ENCODE assay signal across 20 mouse cellular contexts in genomic region chr19:22730971-22731370, GRCm38 (mm10).
DNase-seq lines count a peak whose midpoint lies in the region; ATAC-seq lines count a peak whose summit lies in the region.
"Had no signal": no experiment of that assay in that cellular context is flagged by ENCODE, and none has a peak within 500 bp of the region (broad histone marks: within the 10 kb centered on the region; RNA-seq: fewer than 3 reads in every experiment).

No protein-coding gene starts in this region.

- H3K27me3 ChIP-seq in midbrain, embryonic 13.5 days: no peaks in the 10 kb centered on the region
- no peaks in the 10 kb centered on the region for H3K27me3 ChIP-seq in midbrain, embryonic 11.5 days (ENCODE audit: control insufficient read depth, insufficient read depth, low read length)
- no peaks in the 10 kb centered on the region for H3K27me3 ChIP-seq in midbrain, embryonic 16.5 days (ENCODE audit: control insufficient read depth, insufficient read depth, low read depth, low read length)
- H3K27me3 ChIP-seq in neural tube, embryonic 14.5 days (ENCODE audit: control insufficient read depth, insufficient read depth, low read length): no peaks in the 10 kb centered on the region
- H3K27me3 ChIP-seq: CH12.LX; embryonic facial prominence, embryonic 12.5 days; heart, embryonic 15.5 days; Patski had no signal

- 0 out of 2 replicates have a peak overlapping the region, but pooled peaks have one; percentile 5 for H3K27ac ChIP-seq in midbrain, embryonic 13.5 days
- no peak overlapping the region for H3K27ac ChIP-seq in midbrain, embryonic 11.5 days (ENCODE audit: low read depth, low read length)
- H3K27ac ChIP-seq in midbrain, embryonic 16.5 days (ENCODE audit: low read length): no peak overlapping the region
- H3K27ac ChIP-seq in neural tube, embryonic 14.5 days (ENCODE audit: low read depth, low read length): no peak overlapping the region
- H3K27ac ChIP-seq: embryonic facial prominence, embryonic 12.5 days; heart, adult 2 months; heart, embryonic 15.5 days; hindbrain, embryonic 10.5 days had no signal

- no peak overlapping the region for H3K4me2 ChIP-seq in midbrain, embryonic 13.5 days (replicated peaks)
- H3K4me2 ChIP-seq in midbrain, embryonic 11.5 days: no peak overlapping the region
- no peak overlapping the region for H3K4me2 ChIP-seq in midbrain, embryonic 16.5 days (ENCODE audit: low read length)
- no peak overlapping the region for H3K4me2 ChIP-seq in neural tube, embryonic 14.5 days (ENCODE audit: low read depth, low read length)
- H3K4me2 ChIP-seq: embryonic facial prominence, embryonic 12.5 days; heart, embryonic 11.5 days; heart, embryonic 15.5 days had no signal

- ATAC-seq in frontal cortex, adult (ENCODE audit: low TSS enrichment): peak; percentile 64
- 0 out of 2 replicates have a peak, but pooled peaks have one; percentile 55 for ATAC-seq in midbrain, embryonic 13.5 days
- no peak for ATAC-seq in midbrain, embryonic 11.5 days (ENCODE audit: low FRiP score)
- ATAC-seq in midbrain, embryonic 16.5 days: peak; percentile 56; the same call in 1 of the 2 replicates
- ATAC-seq in neural tube, embryonic 14.5 days (ENCODE audit: low read depth): peak; percentile 49; the same call in 1 of the 2 replicates
- ATAC-seq: activated CD4-positive, CD25-positive, alpha-beta regulatory T cell, adult 4 months; Patski had no signal

- no peaks in the 10 kb centered on the region for H3K9me3 ChIP-seq in midbrain, embryonic 13.5 days
- no peaks in the 10 kb centered on the region for H3K9me3 ChIP-seq in midbrain, embryonic 11.5 days (ENCODE audit: control insufficient read depth, low read length)
- no peaks in the 10 kb centered on the region for H3K9me3 ChIP-seq in midbrain, embryonic 16.5 days (replicated peaks; ENCODE audit: control insufficient read depth, low read length, poor library complexity, severe bottlenecking)
- H3K9me3 ChIP-seq in neural tube, embryonic 14.5 days (ENCODE audit: control insufficient read depth, low read length): no peaks in the 10 kb centered on the region
- H3K9me3 ChIP-seq: embryonic facial prominence, embryonic 12.5 days; heart, embryonic 15.5 days; hindbrain, embryonic 10.5 days had no signal

- H3K36me3 ChIP-seq in midbrain, embryonic 13.5 days: no peaks in the 10 kb centered on the region
- no peaks in the 10 kb centered on the region for H3K36me3 ChIP-seq in midbrain, embryonic 11.5 days (ENCODE audit: control insufficient read depth, insufficient read depth, low read length)
- no peaks in the 10 kb centered on the region for H3K36me3 ChIP-seq in midbrain, embryonic 16.5 days (ENCODE audit: control insufficient read depth, insufficient read depth, low read length)
- H3K36me3 ChIP-seq in neural tube, embryonic 14.5 days (ENCODE audit: control insufficient read depth, insufficient read depth, low read length): no peaks in the 10 kb centered on the region
- H3K36me3 ChIP-seq: embryonic facial prominence, embryonic 12.5 days; heart, embryonic 15.5 days; hindbrain, embryonic 10.5 days had no signal

- no peak overlapping the region for H3K4me3 ChIP-seq in midbrain, embryonic 13.5 days (replicated peaks)
- no peak overlapping the region for H3K4me3 ChIP-seq in midbrain, embryonic 11.5 days (ENCODE audit: low read depth, low read length)
- H3K4me3 ChIP-seq in midbrain, embryonic 16.5 days (ENCODE audit: low read depth, low read length): no peak overlapping the region
- H3K4me3 ChIP-seq in neural tube, embryonic 14.5 days (ENCODE audit: low read depth, low read length): no peak overlapping the region
- H3K4me3 ChIP-seq: embryonic facial prominence, embryonic 12.5 days; heart, adult 2 months; heart, embryonic 15.5 days; hindbrain, embryonic 10.5 days had no signal

- H3K9ac ChIP-seq in midbrain, embryonic 13.5 days (replicated peaks): no peak overlapping the region
- no peak overlapping the region for H3K9ac ChIP-seq in midbrain, embryonic 11.5 days (ENCODE audit: low read length)
- H3K9ac ChIP-seq in midbrain, embryonic 16.5 days (ENCODE audit: low read depth, low read length): no peak overlapping the region
- no peak overlapping the region for H3K9ac ChIP-seq in neural tube, embryonic 14.5 days (replicated peaks; ENCODE audit: low read depth, low read length)
- H3K9ac ChIP-seq: embryonic facial prominence, embryonic 12.5 days; heart, embryonic 15.5 days had no signal

- peaks cover 21% of the 10 kb centered on the region for H3K4me1 ChIP-seq in midbrain, embryonic 13.5 days (replicated peaks)
- peaks cover 3% of the 10 kb centered on the region for H3K4me1 ChIP-seq in midbrain, embryonic 11.5 days (ENCODE audit: control insufficient read depth, insufficient read depth, low read length)
- peaks cover 5% of the 10 kb centered on the region for H3K4me1 ChIP-seq in midbrain, embryonic 16.5 days (ENCODE audit: control insufficient read depth, insufficient read depth, low read length)
- H3K4me1 ChIP-seq in neural tube, embryonic 14.5 days (ENCODE audit: control insufficient read depth, insufficient read depth, low read length): no peaks in the 10 kb centered on the region; the same call in 1 of the 2 replicates
- H3K4me1 ChIP-seq: heart, embryonic 15.5 days had no signal

- no peak for DNase-seq in frontal cortex, postnatal 14 days (ENCODE audit: low spot score in 2 of 2)
- DNase-seq in midbrain, embryonic 11.5 days (ENCODE audit: low spot score, missing footprints): no peak
- DNase-seq in thymus, postnatal 0 days (ENCODE audit: low spot score): no peak
- DNase-seq: adrenal gland, postnatal 14 days; cerebellum, adult 11-12 months; cerebellum, adult 9-10 months; cerebellum, postnatal 25 days; gastrocnemius, postnatal 14 days; heart, adult 2 months had no signal
